Mouse (Mus musculus): ENCODE results near the gene Samd9l. TPM values are rescaled to one million over a fixed set of nuclear protein-coding genes. Genes with fewer than 3 reads are reported as not detected.
A peak's percentile ranks its signal among the peaks of the same experiment; 100 is the strongest.
"Not testable (repeated sequence)": the region's sequence is repeated elsewhere in the genome, so short reads cannot be mapped to it uniquely, and the experiment has no call there.

The Samd9l gene
- polyA plus RNA-seq, 1 experiment: not detected

DNA sequence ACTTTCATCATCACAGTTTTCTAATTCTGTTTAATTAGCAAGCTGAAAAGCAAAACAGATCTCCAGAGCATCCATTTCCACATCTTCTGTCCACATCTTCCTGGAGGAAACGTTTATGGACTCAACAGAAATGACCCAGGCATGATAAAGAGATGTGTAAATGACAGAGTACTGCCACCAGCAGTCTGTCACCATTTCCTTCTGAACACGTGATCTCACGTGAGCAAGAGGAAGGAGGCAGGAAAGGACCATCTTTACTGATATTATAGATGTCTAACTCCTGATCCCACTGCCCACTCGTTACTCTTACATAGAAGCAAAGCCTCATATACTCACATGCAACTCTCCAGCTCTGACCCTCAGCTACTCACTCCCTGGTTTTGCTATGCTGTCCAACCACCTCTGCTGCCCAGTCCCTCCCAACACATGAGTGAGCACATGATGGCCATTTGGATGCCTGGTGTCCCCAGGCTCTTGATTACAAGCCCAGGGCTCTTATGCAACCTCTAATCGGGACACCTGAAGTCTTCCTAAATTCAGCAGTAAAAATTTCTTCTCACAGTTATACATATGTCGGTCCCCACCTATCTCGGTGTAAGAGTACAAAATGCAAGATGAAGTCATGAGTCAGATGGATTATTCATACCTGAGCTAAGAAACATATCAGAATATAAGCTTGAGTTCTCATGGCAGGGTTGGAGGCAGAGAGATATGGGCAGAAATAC is 2.0 kb downstream of the Samd9l start:
- H3K36me3 ChIP-seq (ENCODE audit: control insufficient read depth, insufficient read depth, low read length, poor library complexity, severe bottlenecking); H3K27me3 ChIP-seq (ENCODE audit: control insufficient read depth, insufficient read depth, low read length, poor library complexity, severe bottlenecking); H3K9me3 ChIP-seq (replicated peaks; ENCODE audit: control insufficient read depth, insufficient read depth, low read length, poor library complexity, severe bottlenecking); H3K4me1 ChIP-seq (ENCODE audit: control insufficient read depth, insufficient read depth, low read length); H3K4me3 ChIP-seq (ENCODE audit: low read depth, low read length); H3K27ac ChIP-seq (ENCODE audit: insufficient read depth, low read length); H3K9ac ChIP-seq (ENCODE audit: low read depth, poor library complexity, severe bottlenecking): not testable (repeated sequence)

DNA sequence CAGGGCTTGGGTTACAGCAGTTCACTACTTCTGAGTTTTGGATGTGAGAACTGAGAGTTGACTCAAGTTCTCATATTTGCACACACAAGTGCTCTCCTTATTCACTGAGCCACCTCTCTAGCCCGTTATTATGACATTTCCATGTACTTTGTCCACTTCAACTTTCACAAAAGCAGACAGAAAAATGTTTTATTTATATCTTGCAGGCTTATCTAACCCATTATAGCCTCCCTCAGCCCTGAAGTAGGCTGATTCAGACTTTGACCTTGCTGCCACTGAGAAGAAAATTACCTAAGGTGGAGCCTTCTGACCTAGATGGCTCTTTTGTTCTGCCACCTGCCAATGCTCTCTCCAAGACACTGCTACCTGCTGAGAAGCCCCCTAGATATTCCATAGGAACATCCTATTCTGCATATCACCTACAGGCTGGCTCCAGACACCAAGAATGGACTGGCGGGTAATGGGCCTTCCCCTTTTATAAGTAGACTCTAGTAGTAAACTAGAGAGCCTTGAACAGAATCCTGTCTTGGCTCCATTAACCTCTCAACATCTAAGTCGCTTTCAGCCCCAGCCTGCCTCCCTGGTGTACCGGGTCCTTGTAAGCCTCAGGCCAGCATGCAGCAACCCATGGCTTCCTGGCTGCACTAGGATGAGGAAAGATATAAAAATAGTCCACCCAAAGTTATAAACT is 3.3 kb downstream of the Samd9l start:
- not testable (repeated sequence) for H3K9me3 ChIP-seq (replicated peaks; ENCODE audit: control insufficient read depth, insufficient read depth, low read length, poor library complexity, severe bottlenecking); H3K36me3 ChIP-seq (ENCODE audit: control insufficient read depth, insufficient read depth, low read length, poor library complexity, severe bottlenecking)
- peak; percentile 58; the same call in 1 of the 2 replicates for TF ChIP-seq EP300 (IDR thresholded peaks at IDR 0.05; ENCODE audit: insufficient read depth, low read depth, low read length)

DNA sequence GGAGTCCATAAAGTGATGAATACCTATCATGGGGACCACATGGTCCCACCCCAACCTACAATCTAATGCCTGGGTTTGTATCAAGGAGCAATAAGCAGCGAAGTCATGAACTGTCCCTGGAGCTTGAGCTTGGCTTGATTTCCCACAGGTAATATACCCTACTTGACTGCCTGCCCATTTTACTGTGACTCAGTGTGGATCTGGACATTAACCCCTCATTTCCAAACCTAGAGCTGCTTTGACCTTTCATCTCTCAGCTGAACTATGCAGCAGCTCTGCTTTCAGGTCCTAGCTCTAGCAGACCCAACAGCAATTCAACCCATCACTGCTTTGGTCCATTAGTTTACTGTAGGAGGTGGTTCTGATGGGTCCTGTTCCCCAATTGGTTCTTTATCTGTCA is 9.4 kb downstream of the Samd9l start:
- no peak overlapping the region for H3K9ac ChIP-seq (ENCODE audit: low read depth, poor library complexity, severe bottlenecking)
- no peaks in the 10 kb centered on the region for H3K4me1 ChIP-seq (ENCODE audit: control insufficient read depth, insufficient read depth, low read length)
- no peak overlapping the region for H3K4me3 ChIP-seq (ENCODE audit: low read depth, low read length)
- peaks cover 6% of the 10 kb centered on the region; the same call in 1 of the 2 replicates for H3K9me3 ChIP-seq (replicated peaks; ENCODE audit: control insufficient read depth, insufficient read depth, low read length, poor library complexity, severe bottlenecking)
- no peaks in the 10 kb centered on the region for H3K36me3 ChIP-seq (ENCODE audit: control insufficient read depth, insufficient read depth, low read length, poor library complexity, severe bottlenecking)
- no peak for TF ChIP-seq EP300 (IDR thresholded peaks at IDR 0.05; ENCODE audit: insufficient read depth, low read depth, low read length)
- H3K27me3 ChIP-seq (ENCODE audit: control insufficient read depth, insufficient read depth, low read length, poor library complexity, severe bottlenecking): no peaks in the 10 kb centered on the region
- no peak overlapping the region for H3K27ac ChIP-seq (ENCODE audit: insufficient read depth, low read length)

More for the DNA sequence above, 3.3 kb downstream of the Samd9l start:
- not testable (repeated sequence) for H3K9ac ChIP-seq (ENCODE audit: low read depth, poor library complexity, severe bottlenecking); H3K4me1 ChIP-seq (ENCODE audit: control insufficient read depth, insufficient read depth, low read length); H3K4me3 ChIP-seq (ENCODE audit: low read depth, low read length); H3K27me3 ChIP-seq (ENCODE audit: control insufficient read depth, insufficient read depth, low read length, poor library complexity, severe bottlenecking)
- peak overlapping the region; percentile 8; the same call in 1 of the 2 replicates for H3K27ac ChIP-seq (ENCODE audit: insufficient read depth, low read length)

DNA sequence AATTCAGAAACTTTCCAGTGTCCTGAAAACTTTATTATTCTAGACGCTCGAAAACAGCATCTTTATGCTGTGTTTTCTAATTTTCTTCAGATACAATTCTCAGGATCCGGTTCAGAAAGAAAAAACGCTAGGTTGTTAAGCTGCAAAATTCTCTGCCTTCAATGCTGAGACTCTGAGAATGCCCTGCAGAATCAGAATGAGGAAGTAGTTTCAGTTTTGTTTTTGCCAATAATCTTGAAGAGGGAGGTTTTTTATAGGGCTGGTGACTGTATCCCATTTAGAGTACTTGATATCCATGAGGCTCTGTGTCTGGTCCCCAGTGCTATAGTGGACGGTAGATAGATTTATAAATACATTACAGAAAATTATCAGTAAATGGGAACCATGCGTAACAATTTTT is 12.8 kb downstream of the Samd9l start:
- H3K27ac ChIP-seq (ENCODE audit: insufficient read depth, low read length): no peak overlapping the region
- H3K9me3 ChIP-seq (replicated peaks; ENCODE audit: control insufficient read depth, insufficient read depth, low read length, poor library complexity, severe bottlenecking): peaks cover 4% of the 10 kb centered on the region; the same call in 1 of the 2 replicates
- no peaks in the 10 kb centered on the region for H3K36me3 ChIP-seq (ENCODE audit: control insufficient read depth, insufficient read depth, low read length, poor library complexity, severe bottlenecking)
- TF ChIP-seq EP300 (IDR thresholded peaks at IDR 0.05; ENCODE audit: insufficient read depth, low read depth, low read length) (no peak), CTCF (IDR thresholded peaks at IDR 0.05; ENCODE audit: low read depth, low read length) (no peak), POLR2A (IDR thresholded peaks at IDR 0.05; ENCODE audit: insufficient read depth, low read length) (no peak)
- no peaks in the 10 kb centered on the region for H3K27me3 ChIP-seq (ENCODE audit: control insufficient read depth, insufficient read depth, low read length, poor library complexity, severe bottlenecking)
- no peak overlapping the region for H3K9ac ChIP-seq (ENCODE audit: low read depth, poor library complexity, severe bottlenecking)
- no peak overlapping the region for H3K4me3 ChIP-seq (ENCODE audit: low read depth, low read length)
- H3K4me1 ChIP-seq (ENCODE audit: control insufficient read depth, insufficient read depth, low read length): no peaks in the 10 kb centered on the region

DNA sequence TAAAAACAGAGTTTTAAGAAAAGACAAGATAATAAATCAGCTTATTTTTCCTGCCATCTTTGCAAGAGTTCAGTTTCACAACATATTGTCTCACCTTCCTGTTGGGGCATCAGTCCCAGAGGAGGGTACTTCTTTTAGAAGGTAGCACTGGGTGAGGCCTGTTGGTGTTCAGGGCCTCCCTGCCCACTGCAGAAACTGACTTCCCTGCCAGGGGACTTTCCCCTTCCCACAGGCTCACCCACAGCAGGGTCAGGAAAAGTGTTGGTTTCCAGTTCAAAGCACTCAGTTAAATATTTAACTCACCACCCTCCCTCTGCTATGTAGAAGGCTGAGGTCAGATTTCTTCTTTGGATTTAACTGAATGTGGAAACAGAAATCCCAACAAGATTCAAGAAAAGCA is 14.6 kb downstream of the Samd9l start:
- H3K9ac ChIP-seq (ENCODE audit: low read depth, poor library complexity, severe bottlenecking); H3K36me3 ChIP-seq (ENCODE audit: control insufficient read depth, insufficient read depth, low read length, poor library complexity, severe bottlenecking); H3K4me1 ChIP-seq (ENCODE audit: control insufficient read depth, insufficient read depth, low read length); H3K4me3 ChIP-seq (ENCODE audit: low read depth, low read length); H3K27ac ChIP-seq (ENCODE audit: insufficient read depth, low read length); H3K27me3 ChIP-seq (ENCODE audit: control insufficient read depth, insufficient read depth, low read length, poor library complexity, severe bottlenecking); H3K9me3 ChIP-seq (replicated peaks; ENCODE audit: control insufficient read depth, insufficient read depth, low read length, poor library complexity, severe bottlenecking): not testable (repeated sequence)

DNA sequence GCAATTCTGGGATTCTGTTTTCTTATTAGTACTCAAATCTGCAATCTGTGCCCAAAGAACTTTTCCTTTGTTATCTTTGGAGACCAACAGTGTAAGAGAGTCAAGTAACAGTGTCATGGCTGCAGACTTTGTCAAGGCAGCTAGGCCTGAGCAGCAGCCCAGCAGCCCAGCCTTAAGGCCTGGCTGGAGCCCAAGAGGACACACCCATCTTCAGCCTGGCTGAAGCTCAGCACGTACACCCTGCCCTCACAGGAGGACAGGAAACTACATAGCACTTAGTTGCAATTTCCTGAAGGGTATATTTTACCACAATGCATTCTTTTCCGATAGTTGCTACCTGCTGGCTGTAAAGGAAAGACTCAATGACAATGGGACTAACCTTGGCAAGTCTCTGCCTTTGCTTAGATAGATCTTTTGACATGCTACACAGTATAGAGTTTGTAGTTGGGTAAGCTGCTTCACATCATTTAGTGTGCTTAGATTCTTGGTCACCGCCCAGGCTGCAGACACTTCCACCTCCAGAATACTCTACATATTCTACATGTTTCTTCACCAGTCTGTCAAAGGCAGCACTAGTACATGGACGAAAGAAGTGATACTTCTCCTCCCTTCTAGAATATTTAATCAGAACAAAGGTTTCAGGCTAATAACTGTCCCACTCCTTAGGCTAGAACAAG is 15.1 kb downstream of the Samd9l start:
- H3K4me3 ChIP-seq (ENCODE audit: low read depth, low read length); H3K9ac ChIP-seq (ENCODE audit: low read depth, poor library complexity, severe bottlenecking); H3K27me3 ChIP-seq (ENCODE audit: control insufficient read depth, insufficient read depth, low read length, poor library complexity, severe bottlenecking); H3K4me1 ChIP-seq (ENCODE audit: control insufficient read depth, insufficient read depth, low read length); H3K27ac ChIP-seq (ENCODE audit: insufficient read depth, low read length); H3K36me3 ChIP-seq (ENCODE audit: control insufficient read depth, insufficient read depth, low read length, poor library complexity, severe bottlenecking); H3K9me3 ChIP-seq (replicated peaks; ENCODE audit: control insufficient read depth, insufficient read depth, low read length, poor library complexity, severe bottlenecking): not testable (repeated sequence)

Data from ES-Bruce4 (cell line).